Mouse (Mus musculus) kidney, postnatal 0 days (tissue): ENCODE measurements around the gene Sorl1. TPM values are rescaled to one million over a fixed set of nuclear protein-coding genes. Genes with fewer than 3 reads are reported as not detected.
A peak's percentile ranks its signal among the peaks of the same experiment; 100 is the strongest.

Experiments used
- ATAC-seq: fragments of 200-750 bp; cut with Nextera tagmentation; replicated peaks from 2 replicates; pipeline ENCODE4 v1.8.0; 2017; ENCODE audit warnings: low read depth, moderate number of reproducible peaks, moderate TSS enrichment, moderate library complexity; ENCODE audit not compliant: low FRiP score
- DNase-seq: peaks from one replicate; pipeline ENCODE4 v3.0.0-alpha.2; 2016; ENCODE audit warnings: low spot score
- H3K27ac ChIP-seq: fragments of 300-500 bp; sonication (generic); 2 replicates; pipeline ENCODE4 v1.5.1; 2014; ENCODE audit warnings: mild to moderate bottlenecking
- H3K27me3 ChIP-seq: fragments of 300-500 bp; sonication (generic); 2 replicates; pipeline ENCODE4 v1.6.1; 2014; ENCODE audit warnings: low read length, mixed read lengths; ENCODE audit not compliant: insufficient read depth
- H3K36me3 ChIP-seq: fragments of 300-500 bp; sonication (generic); 2 replicates; pipeline ENCODE4 v1.6.1; 2014; ENCODE audit warnings: low read length, mixed read lengths; ENCODE audit not compliant: insufficient read depth
- H3K4me1 ChIP-seq: fragments of 300-500 bp; sonication (generic); replicated peaks from 2 replicates; pipeline ENCODE4 v1.6.1; 2014; ENCODE audit warnings: antibody characterized with exemption, low read length, mixed read lengths; ENCODE audit not compliant: insufficient read depth
- H3K4me2 ChIP-seq: fragments of 300-500 bp; sonication (generic); 2 replicates; pipeline ENCODE4 v1.6.1; 2014; ENCODE audit warnings: mild to moderate bottlenecking, low read length, moderate library complexity, mixed read lengths
- H3K4me3 ChIP-seq: fragments of 300-500 bp; sonication (generic); replicated peaks from 2 replicates; pipeline ENCODE4 v1.5.1; 2014; ENCODE audit warnings: low read depth, low read length
- H3K9ac ChIP-seq: fragments of 300-500 bp; sonication (generic); 2 replicates; pipeline ENCODE4 v1.6.1; 2014; ENCODE audit warnings: low read depth, low read length
- H3K9me3 ChIP-seq: fragments of 300-500 bp; sonication (generic); replicated peaks from 2 replicates; pipeline ENCODE4 v1.6.1; 2016; ENCODE audit warnings: low read length, inconsistent platforms, mixed read lengths
- CTCF ChIP-seq: IDR thresholded peaks from 2 replicates; pipeline ENCODE4 v1.5.1; 2016; ENCODE audit warnings: antibody characterized with exemption, low read depth, mild to moderate bottlenecking, moderate library complexity
- WGBS: fragments of 180-500 bp; shearing (Covaris S2); extraction: QIAGEN DNeasy Blood & Tissue Kit; methylation state at CpG from one replicate; pipeline ENCODE4 v1.1.7; 2014; 5-methylcytosine and 5-hydroxymethylcytosine counted together
- polyA plus RNA-seq: library from polyadenylated mRNA; unstranded; fragments of >200 nt; fragmentation: Nextera tagmentation; extraction: Ambion mirVana; gene quantifications from 2 replicates; pipeline ENCODE4 v1.2.1, GENCODE M21; 2015

Gene Sorl1
- 11.1 and 11.8 TPM in 2 replicates for polyA plus RNA-seq

DNA sequence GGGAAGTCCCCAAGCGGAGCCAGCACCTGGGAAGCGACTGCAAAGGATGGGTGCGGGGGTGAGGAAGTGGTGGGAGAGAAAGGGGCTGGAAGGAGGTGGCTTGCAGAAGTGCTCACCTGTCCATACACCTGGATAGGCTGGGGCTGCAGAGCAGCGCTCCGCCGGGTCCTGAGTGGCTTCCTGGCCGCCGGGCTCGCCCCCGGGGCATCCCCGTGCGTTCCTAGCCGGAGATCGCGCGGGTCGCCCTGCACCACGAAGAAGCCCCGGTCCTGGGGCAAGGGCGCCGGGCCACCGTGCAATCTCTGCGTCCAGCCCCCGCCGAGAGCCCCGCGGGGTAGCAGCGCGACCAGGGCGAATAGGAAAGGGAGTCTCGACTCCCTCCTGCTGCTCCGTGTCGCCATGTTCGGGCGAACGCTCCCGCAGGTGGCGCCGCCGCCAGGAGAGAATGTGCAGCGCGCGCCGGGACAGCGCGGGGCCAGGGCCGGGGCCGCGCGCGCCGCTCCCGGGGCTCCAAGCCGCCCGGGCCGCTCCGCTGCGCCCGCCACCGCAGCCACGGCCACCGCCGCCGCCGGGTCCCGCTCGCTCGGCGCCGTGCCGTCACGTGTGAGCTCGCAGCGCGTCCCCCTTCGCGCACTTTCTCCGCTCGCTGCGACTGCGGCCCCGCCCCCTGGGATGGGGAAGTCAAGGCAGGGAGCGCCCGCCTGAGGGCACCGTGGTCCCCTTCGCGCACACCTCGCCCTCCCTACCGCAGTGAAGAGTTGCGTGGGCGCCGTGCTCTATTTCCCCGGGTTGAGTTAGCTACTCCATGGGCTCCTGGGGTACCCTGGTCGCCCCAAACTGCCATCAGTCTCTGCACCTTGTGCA, at the start of gene Sorl1:
Sorl1 (minus strand) TSS at position 585 of the 864 bp plus-strand sequence.
- Histone ChIP-seq H3K9me3 (no peaks in the 10 kb centered on the region), H3K27ac (peak within 1 kb of the TSS; percentile 80), H3K4me2 (peak within 1 kb of the TSS; percentile 87), H3K36me3 (no peaks in the 10 kb centered on the region), H3K27me3 (no peaks in the 10 kb centered on the region), H3K4me3 (peak within 1 kb of the TSS; percentile 84), H3K9ac (peak within 1 kb of the TSS; percentile 83), H3K4me1 (0 out of 2 replicates have a peak, but pooled peaks cover 2% of the 10 kb centered on the region)
- ATAC-seq (peak; percentile 88), DNase-seq (peak; percentile 78)
- peak; percentile 60 for TF ChIP-seq CTCF
- WGBS = under 1% methylated on average over 85 of the region's 94 CpGs

- Histone ChIP-seq H3K4me2 (no peak overlapping the region), H3K4me1 (no peaks in the 10 kb centered on the region), H3K4me3 (no peak overlapping the region), H3K27ac (no peak overlapping the region), H3K9ac (no peak overlapping the region), H3K9me3 (no peaks in the 10 kb centered on the region), H3K27me3 (no peaks in the 10 kb centered on the region), H3K36me3 (no peaks in the 10 kb centered on the region)
- no peak for DNase-seq
- 78% methylated on average over 3 of the region's 3 CpGs for WGBS
- TF ChIP-seq CTCF = no peak
- no peak for ATAC-seq
Observed at GRCm38 (mm10) chr9:42173781-42174180, 49.7 kb upstream of the Sorl1 start.

DNA sequence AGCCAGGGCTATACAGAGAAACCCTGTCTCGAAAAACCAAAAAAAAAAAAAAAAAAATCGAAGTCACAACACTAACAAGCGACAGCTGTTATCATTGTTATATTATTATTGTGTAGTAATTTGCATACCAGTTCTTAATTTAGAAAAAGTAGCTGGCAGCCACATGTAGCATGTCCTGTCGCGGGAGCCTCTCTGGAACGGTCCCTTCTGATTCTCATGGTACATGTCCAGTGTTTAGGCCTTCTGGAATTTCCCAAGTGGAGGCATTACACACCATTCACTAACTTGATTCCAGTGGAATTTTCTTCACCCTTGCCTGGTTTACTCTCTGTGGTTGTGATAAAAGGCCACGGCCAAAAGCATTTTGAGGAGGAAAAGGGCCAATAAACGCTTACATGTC, 45.4 kb upstream of the Sorl1 start:
- ATAC-seq (no peak), DNase-seq (no peak)
- H3K27ac ChIP-seq = no peak overlapping the region
- WGBS = 91% methylated on average over 8 of the region's 8 CpGs
- no peaks in the 10 kb centered on the region for H3K36me3 ChIP-seq
- no peaks in the 10 kb centered on the region for H3K27me3 ChIP-seq
- no peak overlapping the region for H3K9ac ChIP-seq
- no peak overlapping the region for H3K4me2 ChIP-seq
- no peak for TF ChIP-seq CTCF
- no peaks in the 10 kb centered on the region for H3K4me1 ChIP-seq
- 0 out of 2 replicates have a peak, but pooled peaks cover 4% of the 10 kb centered on the region for H3K9me3 ChIP-seq
- no peak overlapping the region for H3K4me3 ChIP-seq

GRCm38 (mm10) chr9:42169025-42169424, 44.9 kb upstream of the Sorl1 start:
- H3K4me1 ChIP-seq = no peaks in the 10 kb centered on the region
- no peak overlapping the region for H3K4me3 ChIP-seq
- 0 out of 2 replicates have a peak, but pooled peaks cover 4% of the 10 kb centered on the region for H3K9me3 ChIP-seq
- ATAC-seq (no peak), DNase-seq (no peak)
- no peak overlapping the region for H3K9ac ChIP-seq
- 90% methylated on average over 7 of the region's 7 CpGs for WGBS
- no peaks in the 10 kb centered on the region for H3K36me3 ChIP-seq
- no peak overlapping the region for H3K27ac ChIP-seq
- no peak for TF ChIP-seq CTCF
- no peaks in the 10 kb centered on the region for H3K27me3 ChIP-seq
- no peak overlapping the region for H3K4me2 ChIP-seq

- DNase-seq = no peak
- Histone ChIP-seq H3K9me3 (0 out of 2 replicates have a peak, but pooled peaks cover 4% of the 10 kb centered on the region), H3K4me2 (no peak overlapping the region), H3K27ac (no peak overlapping the region), H3K4me3 (no peak overlapping the region), H3K4me1 (no peaks in the 10 kb centered on the region), H3K9ac (no peak overlapping the region), H3K36me3 (no peaks in the 10 kb centered on the region), H3K27me3 (no peaks in the 10 kb centered on the region)
- TF ChIP-seq CTCF = peak; percentile 48
- 67% methylated on average over 2 of the region's 2 CpGs for WGBS
- ATAC-seq = no peak
Observed at GRCm38 (mm10) chr9:42164930-42165329, 40.8 kb upstream of the Sorl1 start.

- no peaks in the 10 kb centered on the region for H3K36me3 ChIP-seq
- H3K4me2 ChIP-seq = no peak overlapping the region
- H3K9me3 ChIP-seq = 0 out of 2 replicates have a peak, but pooled peaks cover 4% of the 10 kb centered on the region
- no peak for ATAC-seq
- no peak overlapping the region for H3K27ac ChIP-seq
- no peaks in the 10 kb centered on the region for H3K4me1 ChIP-seq
- no peak for DNase-seq
- TF ChIP-seq CTCF = no peak
- H3K9ac ChIP-seq = no peak overlapping the region
- no peaks in the 10 kb centered on the region for H3K27me3 ChIP-seq
- no peak overlapping the region for H3K4me3 ChIP-seq
- 80% methylated on average over 4 of the region's 4 CpGs for WGBS
Observed at GRCm38 (mm10) chr9:42163011-42163410, 38.9 kb upstream of the Sorl1 start.
